Comparison of ENCODE assay signal across 16 mouse cellular contexts in the genomic region with DNA sequence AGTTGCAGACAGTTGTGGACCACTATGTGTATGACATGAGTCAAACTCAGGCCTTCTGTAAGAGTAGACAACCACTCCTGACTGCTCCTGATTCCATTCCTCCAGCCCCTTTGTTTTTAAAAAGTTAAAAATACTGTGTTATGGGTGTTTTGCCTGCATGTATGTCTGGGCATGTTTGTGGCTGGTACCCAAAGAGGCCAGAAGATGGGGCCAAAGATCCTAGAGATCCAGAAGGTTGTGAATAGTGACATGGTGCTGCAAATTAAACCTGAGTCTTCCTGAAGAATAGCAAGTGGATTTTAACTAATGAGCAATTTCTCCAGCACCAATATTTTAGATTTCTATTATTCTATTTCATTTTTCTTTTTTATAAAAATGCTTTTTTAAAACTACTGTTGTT. TPM values are rescaled to one million over a fixed set of nuclear protein-coding genes. Genes with fewer than 3 reads are reported as not detected.
DNase-seq lines count a peak whose midpoint lies in the region; ATAC-seq and TF ChIP-seq lines count a peak whose summit lies in the region.
"Had no signal": no experiment of that assay in that cellular context is flagged by ENCODE, and none has a peak within 500 bp of the region (broad histone marks: within the 10 kb centered on the region; RNA-seq: fewer than 3 reads in every experiment).

No protein-coding gene starts in this region.

- DNase-seq in CD4-positive, CD25-positive, alpha-beta regulatory T cell, adult 2 months (ENCODE audit: low read depth, low spot score) = peak; percentile 5
- DNase-seq in liver, embryonic 14.5 days (ENCODE audit: low read depth in 3 of 3, low spot score in 3 of 3) = no peak
- DNase-seq in liver (no peak), Patski (ENCODE audit: low read depth, low spot score) (no peak)
- peak; percentile 10 for DNase-seq in induced T-regulatory cell, adult 2 months (ENCODE audit: low read depth)
- DNase-seq in cerebellum, adult 11 months = no peak
- DNase-seq: adrenal gland, postnatal 25 days; cerebellum, adult 2 months; heart, postnatal 4 days; kidney, adult 11 months; lung, postnatal 4 days; right cerebral cortex, postnatal 14 days had no signal

- in situ Hi-C loops in Patski (cut with MboI; ENCODE audit: low pct_unique_long_range_greater_than_20kb) = no loop called here

- TF ChIP-seq EP300 in liver, embryonic 14.5 days (IDR thresholded peaks at IDR 0.05; ENCODE audit: low read depth) = no peak

- H3K9me3 ChIP-seq in liver, embryonic 14.5 days (ENCODE audit: control insufficient read depth, low read length) = no peaks in the 10 kb centered on the region
- no peaks in the 10 kb centered on the region for H3K9me3 ChIP-seq in neural tube, embryonic 15.5 days (replicated peaks)
- H3K9me3 ChIP-seq: embryonic facial prominence, embryonic 13.5 days; liver, embryonic 12.5 days had no signal

- CTCF ChIA-PET in Patski (lab: Charles Lee) = no interaction called here

- H3K27ac ChIP-seq in liver, embryonic 14.5 days = no peak overlapping the region
- no peak overlapping the region for H3K27ac ChIP-seq in neural tube, embryonic 15.5 days (replicated peaks)
- H3K27ac ChIP-seq: embryonic facial prominence, embryonic 13.5 days; liver, embryonic 12.5 days had no signal

- POLR2A ChIA-PET in Patski (lab: Charles Lee) = no interaction called here

- peaks cover 70% of the 10 kb centered on the region for H3K36me3 ChIP-seq in liver, embryonic 14.5 days (replicated peaks; ENCODE audit: control insufficient read depth, insufficient read depth, low read depth)
- H3K36me3 ChIP-seq in neural tube, embryonic 15.5 days = peaks cover 38% of the 10 kb centered on the region

- H3K27me3 ChIP-seq in liver, embryonic 14.5 days (ENCODE audit: control insufficient read depth, insufficient read depth, low read length) = no peaks in the 10 kb centered on the region
- H3K27me3 ChIP-seq in Patski = no peaks in the 10 kb centered on the region
- no peaks in the 10 kb centered on the region for H3K27me3 ChIP-seq in neural tube, embryonic 15.5 days (replicated peaks)
- H3K27me3 ChIP-seq: embryonic facial prominence, embryonic 13.5 days; liver, embryonic 12.5 days had no signal

- H3K4me2 ChIP-seq in liver, embryonic 14.5 days (ENCODE audit: low read depth) = no peak overlapping the region
- no peak overlapping the region for H3K4me2 ChIP-seq in neural tube, embryonic 15.5 days
- H3K4me2 ChIP-seq: embryonic facial prominence, embryonic 13.5 days; liver, embryonic 12.5 days had no signal

- TF ChIP-seq CTCF in liver, embryonic 14.5 days (IDR thresholded peaks at IDR 0.05; ENCODE audit: low read depth) = 0 out of 2 replicates have a peak, but pooled peaks have one; percentile 12
- peak; percentile 34 for TF ChIP-seq CTCF in Patski (IDR thresholded peaks at IDR 0.05)

- no peak for ATAC-seq in CD4-positive, CD25-positive, alpha-beta regulatory T cell, adult 4 months
- ATAC-seq in liver, embryonic 14.5 days (ENCODE audit: insufficient read depth) = no peak
- ATAC-seq in Patski = no peak
- no peak for ATAC-seq in neural tube, embryonic 15.5 days (ENCODE audit: low FRiP score)
- ATAC-seq: liver, embryonic 12.5 days had no signal

- no peak overlapping the region for H3K4me3 ChIP-seq in liver, embryonic 14.5 days (ENCODE audit: insufficient read depth in 1 of 2, low read depth in 2 of 2, low read length in 2 of 2)
- H3K4me3 ChIP-seq in neural tube, embryonic 15.5 days (replicated peaks) = no peak overlapping the region
- H3K4me3 ChIP-seq: embryonic facial prominence, embryonic 13.5 days; liver, embryonic 12.5 days had no signal

- no peak overlapping the region for H3K9ac ChIP-seq in liver, embryonic 14.5 days (replicated peaks)
- H3K9ac ChIP-seq in neural tube, embryonic 15.5 days (replicated peaks) = no peak overlapping the region
- H3K9ac ChIP-seq: embryonic facial prominence, embryonic 13.5 days; liver, embryonic 12.5 days had no signal

- no peaks in the 10 kb centered on the region for H3K4me1 ChIP-seq in liver, embryonic 14.5 days (replicated peaks; ENCODE audit: control insufficient read depth in 2 of 2, insufficient read depth in 2 of 2, low read length in 1 of 2)
- no peaks in the 10 kb centered on the region for H3K4me1 ChIP-seq in neural tube, embryonic 15.5 days
- H3K4me1 ChIP-seq: embryonic facial prominence, embryonic 13.5 days; liver, embryonic 12.5 days had no signal

RNA-seq across cellular contexts. Expression of a gene that starts 55.5 kb away (rescaled TPM):
- polyA plus RNA-seq in CD4-positive, CD25-positive, alpha-beta regulatory T cell, adult 4 months (2017; shearing (Covaris generic)) = not detected
- 0.10 and 0.11 TPM in 2 replicates for polyA plus RNA-seq in liver, embryonic 14.5 days (2012; rRNA removed)
- polyA plus RNA-seq in liver, embryonic 14.5 days (2014; fragmentation: Nextera tagmentation; extraction: Ambion mirVana) = 0.43 and 0.51 TPM in 2 replicates
- not detected for polyA plus RNA-seq in Patski (2021)
- polyA plus RNA-seq in neural tube, embryonic 15.5 days (2015; fragmentation: Nextera tagmentation; extraction: Ambion mirVana) = 5.1 and 5.5 TPM in 2 replicates
- polyA plus RNA-seq: embryonic facial prominence, embryonic 13.5 days had no signal

Comparison
In these comparisons a context has a peak if more than half of its experiments do, and no peak if none do; other contexts are left out.
1. DNase-seq: peak in CD4-positive, CD25-positive, alpha-beta regulatory T cell, adult 2 months (single experiment) and induced T-regulatory cell, adult 2 months (single experiment); none in liver, embryonic 14.5 days (0 of 3), liver (single experiment), Patski (single experiment) and cerebellum, adult 11 months (single experiment).